Mouse (Mus musculus): ENCODE results near the gene Itgae.

GRCm38 (mm10) chr11:73168071-73168470 is 77.7 kb downstream of the Itgae start:
- no peak for TF ChIP-seq POLR2A (IDR thresholded peaks at IDR 0.05; ENCODE audit: borderline replicate concordance, insufficient read depth, low read length)
- TF ChIP-seq CTCF (IDR thresholded peaks at IDR 0.05; ENCODE audit: borderline replicate concordance, insufficient read depth, low read depth, low read length): no peak

Measured in cerebellum, adult 2 months (tissue).